16 mouse cellular contexts compared by ENCODE assay signal in genomic region chr10:75482271-75482670, GRCm38 (mm10).
"Had no signal": no experiment of that assay in that cellular context is flagged by ENCODE, and none has a peak within 500 bp of the region (broad histone marks: within the 10 kb centered on the region; RNA-seq: fewer than 3 reads in every experiment).

No protein-coding gene starts in this region.

- H3K9me3 ChIP-seq: neural tube, embryonic 13.5 days; neural tube, embryonic 15.5 days; stomach, embryonic 15.5 days had no signal

- H3K27me3 ChIP-seq: neural tube, embryonic 13.5 days; neural tube, embryonic 15.5 days; stomach, embryonic 15.5 days had no signal

- H3K4me1 ChIP-seq: neural tube, embryonic 13.5 days; neural tube, embryonic 15.5 days; stomach, embryonic 15.5 days had no signal

- H3K4me3 ChIP-seq: neural tube, embryonic 13.5 days; neural tube, embryonic 15.5 days; stomach, embryonic 15.5 days had no signal

- DNase-seq: retina, postnatal 1 day; right cerebral cortex, adult 18-20 months; right cerebral cortex, postnatal 14 days; right cerebral cortex, postnatal 25 days; right cerebral cortex, postnatal 4 days; spleen, adult 18-20 months; thymus, adult 18-20 months; thymus, adult 2 months; thymus, postnatal 14 days; thymus, postnatal 25 days; thymus, postnatal 36 days; thymus, postnatal 4 days had no signal

- H3K36me3 ChIP-seq: neural tube, embryonic 13.5 days; neural tube, embryonic 15.5 days; stomach, embryonic 15.5 days had no signal

- H3K27ac ChIP-seq: neural tube, embryonic 13.5 days; neural tube, embryonic 15.5 days; stomach, embryonic 15.5 days; stomach, postnatal 0 days had no signal

- H3K9ac ChIP-seq: neural tube, embryonic 13.5 days; neural tube, embryonic 15.5 days; stomach, embryonic 15.5 days had no signal

- H3K4me2 ChIP-seq: neural tube, embryonic 13.5 days; neural tube, embryonic 15.5 days; stomach, embryonic 15.5 days had no signal
